Mouse (Mus musculus): ENCODE measurements around the gene Riox2.

DNA sequence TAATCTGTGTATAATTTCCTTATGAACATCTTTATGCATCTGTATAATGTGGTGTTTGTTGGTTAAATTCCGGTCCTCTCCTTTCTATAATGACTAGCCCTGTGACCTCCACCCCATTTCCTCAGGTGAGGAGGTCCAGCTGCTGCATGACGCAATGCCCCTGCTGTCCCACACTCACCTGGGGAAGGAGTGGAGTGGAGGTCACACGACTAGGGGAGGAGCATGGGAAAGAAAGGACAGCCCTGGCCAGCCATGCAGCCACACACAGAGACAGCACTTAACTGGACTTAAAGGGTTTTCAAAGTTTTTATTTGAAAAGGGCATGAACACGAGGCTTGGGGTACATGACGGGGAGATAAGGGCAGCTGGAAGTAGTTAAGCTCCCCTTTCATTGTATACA is 59.7 kb downstream of the Riox2 start:
- TF ChIP-seq GATA1 (IDR thresholded peaks at IDR 0.05; ENCODE audit: borderline replicate concordance, low read length) = no peak
- no peak for TF ChIP-seq FLI1 (IDR thresholded peaks at IDR 0.05; ENCODE audit: low read length)

Measured in megakaryocyte, embryonic 14.5 days (primary cell).